Mouse (Mus musculus): ENCODE results near the gene Fgfr2. TPM values are rescaled to one million over a fixed set of nuclear protein-coding genes. Genes with fewer than 3 reads are reported as not detected.

Gene Fgfr2
- polyA plus RNA-seq, 1 experiment = 0.17 TPM

GRCm38 (mm10) chr7:133155621-133156020, 32.5 kb upstream of the Fgfr2 start:
- H3K4me2 ChIP-seq (ENCODE audit: low read depth) = no peak overlapping the region
- no peak overlapping the region for H3K4me3 ChIP-seq
- no peaks in the 10 kb centered on the region for H3K36me3 ChIP-seq (ENCODE audit: control insufficient read depth, insufficient read depth)
- TF ChIP-seq TCF3 (IDR thresholded peaks at IDR 0.05; ENCODE audit: insufficient read length, low read depth) (no peak), MAX (IDR thresholded peaks at IDR 0.05; ENCODE audit: low read depth) (no peak), USF1 (IDR thresholded peaks at IDR 0.05; ENCODE audit: low read depth) (no peak), POLR2A (IDR thresholded peaks at IDR 0.05; ENCODE audit: insufficient read length, low read depth) (no peak), REST (IDR thresholded peaks at IDR 0.05; ENCODE audit: insufficient read depth, insufficient read length) (no peak), TCF12 (IDR thresholded peaks at IDR 0.05; ENCODE audit: insufficient read depth, poor library complexity, severe bottlenecking) (no peak), CEBPB (IDR thresholded peaks at IDR 0.05; ENCODE audit: insufficient read depth, poor library complexity, severe bottlenecking) (no peak), E2F4 (IDR thresholded peaks at IDR 0.05; ENCODE audit: insufficient read depth) (no peak), SRF (IDR thresholded peaks at IDR 0.05; ENCODE audit: control insufficient read depth, insufficient read length, low read depth) (no peak), MYOG (IDR thresholded peaks at IDR 0.05; ENCODE audit: control insufficient read depth in 1 of 3, insufficient read depth in 1 of 3, insufficient read length in 2 of 3, low read depth in 2 of 3) (no peak), POLR2AphosphoS2 (IDR thresholded peaks at IDR 0.05; ENCODE audit: insufficient read length, low read depth) (no peak), MYOD1 (IDR thresholded peaks at IDR 0.05; ENCODE audit: control insufficient read depth in 1 of 3, insufficient read length in 2 of 3, low read depth in 2 of 3) (no peak)
- H3ac ChIP-seq (ENCODE audit: control insufficient read depth, insufficient read length) = no peak overlapping the region
- no peaks in the 10 kb centered on the region for H3K27me3 ChIP-seq (ENCODE audit: control insufficient read depth, insufficient read depth, insufficient read length)
- no peaks in the 10 kb centered on the region for H3K79me2 ChIP-seq (ENCODE audit: control insufficient read depth, insufficient read depth)

- Histone ChIP-seq H3K27me3 (ENCODE audit: control insufficient read depth, insufficient read depth, insufficient read length) (no peaks in the 10 kb centered on the region), H3K4me3 (no peak overlapping the region), H3ac (ENCODE audit: control insufficient read depth, insufficient read length) (no peak overlapping the region), H3K36me3 (ENCODE audit: control insufficient read depth, insufficient read depth) (no peaks in the 10 kb centered on the region), H3K4me2 (ENCODE audit: low read depth) (no peak overlapping the region), H3K79me2 (ENCODE audit: control insufficient read depth, insufficient read depth) (no peaks in the 10 kb centered on the region)
- no peak for TF ChIP-seq E2F4 (IDR thresholded peaks at IDR 0.05; ENCODE audit: insufficient read depth)
- TF ChIP-seq POLR2A (IDR thresholded peaks at IDR 0.05; ENCODE audit: insufficient read length, low read depth) = no peak
- no peak for TF ChIP-seq REST (IDR thresholded peaks at IDR 0.05; ENCODE audit: insufficient read depth, insufficient read length)
- no peak for TF ChIP-seq USF1 (IDR thresholded peaks at IDR 0.05; ENCODE audit: low read depth)
- no peak for TF ChIP-seq MAX (IDR thresholded peaks at IDR 0.05; ENCODE audit: low read depth)
- no peak for TF ChIP-seq TCF12 (IDR thresholded peaks at IDR 0.05; ENCODE audit: insufficient read depth, poor library complexity, severe bottlenecking)
- TF ChIP-seq MYOG (IDR thresholded peaks at IDR 0.05; ENCODE audit: control insufficient read depth in 1 of 3, insufficient read depth in 1 of 3, insufficient read length in 2 of 3, low read depth in 2 of 3) = no peak
- TF ChIP-seq POLR2AphosphoS2 (IDR thresholded peaks at IDR 0.05; ENCODE audit: insufficient read length, low read depth) = no peak
- TF ChIP-seq SRF (IDR thresholded peaks at IDR 0.05; ENCODE audit: control insufficient read depth, insufficient read length, low read depth) = no peak
- no peak for TF ChIP-seq CEBPB (IDR thresholded peaks at IDR 0.05; ENCODE audit: insufficient read depth, poor library complexity, severe bottlenecking)
- no peak for TF ChIP-seq MYOD1 (IDR thresholded peaks at IDR 0.05; ENCODE audit: control insufficient read depth in 1 of 3, insufficient read length in 2 of 3, low read depth in 2 of 3)
- TF ChIP-seq TCF3 (IDR thresholded peaks at IDR 0.05; ENCODE audit: insufficient read length, low read depth) = no peak
Observed at GRCm38 (mm10) chr7:133154846-133155245, 31.7 kb upstream of the Fgfr2 start.

GRCm38 (mm10) chr7:133139689-133140336, 16.7 kb upstream of the Fgfr2 start:
- Histone ChIP-seq H3ac (ENCODE audit: control insufficient read depth, insufficient read length) (no peak overlapping the region), H3K4me2 (ENCODE audit: low read depth) (no peak overlapping the region), H3K27me3 (ENCODE audit: control insufficient read depth, insufficient read depth, insufficient read length) (no peaks in the 10 kb centered on the region), H3K36me3 (ENCODE audit: control insufficient read depth, insufficient read depth) (no peaks in the 10 kb centered on the region), H3K4me3 (no peak overlapping the region), H3K79me2 (ENCODE audit: control insufficient read depth, insufficient read depth) (no peaks in the 10 kb centered on the region)
- TF ChIP-seq E2F4 (IDR thresholded peaks at IDR 0.05; ENCODE audit: insufficient read depth) (no peak), POLR2AphosphoS2 (IDR thresholded peaks at IDR 0.05; ENCODE audit: insufficient read length, low read depth) (no peak), USF1 (IDR thresholded peaks at IDR 0.05; ENCODE audit: low read depth) (no peak), REST (IDR thresholded peaks at IDR 0.05; ENCODE audit: insufficient read depth, insufficient read length) (no peak), SRF (IDR thresholded peaks at IDR 0.05; ENCODE audit: control insufficient read depth, insufficient read length, low read depth) (no peak), MAX (IDR thresholded peaks at IDR 0.05; ENCODE audit: low read depth) (no peak), TCF3 (IDR thresholded peaks at IDR 0.05; ENCODE audit: insufficient read length, low read depth) (no peak), TCF12 (IDR thresholded peaks at IDR 0.05; ENCODE audit: insufficient read depth, poor library complexity, severe bottlenecking) (no peak), CEBPB (IDR thresholded peaks at IDR 0.05; ENCODE audit: insufficient read depth, poor library complexity, severe bottlenecking) (no peak), MYOD1 (IDR thresholded peaks at IDR 0.05; ENCODE audit: control insufficient read depth in 1 of 3, insufficient read length in 2 of 3, low read depth in 2 of 3) (no peak), POLR2A (IDR thresholded peaks at IDR 0.05; ENCODE audit: insufficient read length, low read depth) (no peak)

- Histone ChIP-seq H3K27me3 (ENCODE audit: control insufficient read depth, insufficient read depth, insufficient read length) (no peaks in the 10 kb centered on the region), H3ac (ENCODE audit: control insufficient read depth, insufficient read length) (no peak overlapping the region), H3K79me2 (ENCODE audit: control insufficient read depth, insufficient read depth) (no peaks in the 10 kb centered on the region), H3K4me3 (no peak overlapping the region), H3K36me3 (ENCODE audit: control insufficient read depth, insufficient read depth) (no peaks in the 10 kb centered on the region), H3K4me2 (ENCODE audit: low read depth) (no peak overlapping the region)
- no peak for TF ChIP-seq TCF3 (IDR thresholded peaks at IDR 0.05; ENCODE audit: insufficient read length, low read depth)
- no peak for TF ChIP-seq TCF12 (IDR thresholded peaks at IDR 0.05; ENCODE audit: insufficient read depth, poor library complexity, severe bottlenecking)
- TF ChIP-seq MYOD1 (IDR thresholded peaks at IDR 0.05; ENCODE audit: control insufficient read depth in 1 of 3, insufficient read length in 2 of 3, low read depth in 2 of 3) = no peak
- no peak for TF ChIP-seq MAX (IDR thresholded peaks at IDR 0.05; ENCODE audit: low read depth)
- no peak for TF ChIP-seq REST (IDR thresholded peaks at IDR 0.05; ENCODE audit: insufficient read depth, insufficient read length)
- no peak for TF ChIP-seq USF1 (IDR thresholded peaks at IDR 0.05; ENCODE audit: low read depth)
- no peak for TF ChIP-seq POLR2AphosphoS2 (IDR thresholded peaks at IDR 0.05; ENCODE audit: insufficient read length, low read depth)
Observed at GRCm38 (mm10) chr7:133133552-133133951, 10.4 kb upstream of the Fgfr2 start.
